Mouse (Mus musculus): Measurements from ENCODE around the gene Glt28d2.

Glt28d2 gene

DNA sequence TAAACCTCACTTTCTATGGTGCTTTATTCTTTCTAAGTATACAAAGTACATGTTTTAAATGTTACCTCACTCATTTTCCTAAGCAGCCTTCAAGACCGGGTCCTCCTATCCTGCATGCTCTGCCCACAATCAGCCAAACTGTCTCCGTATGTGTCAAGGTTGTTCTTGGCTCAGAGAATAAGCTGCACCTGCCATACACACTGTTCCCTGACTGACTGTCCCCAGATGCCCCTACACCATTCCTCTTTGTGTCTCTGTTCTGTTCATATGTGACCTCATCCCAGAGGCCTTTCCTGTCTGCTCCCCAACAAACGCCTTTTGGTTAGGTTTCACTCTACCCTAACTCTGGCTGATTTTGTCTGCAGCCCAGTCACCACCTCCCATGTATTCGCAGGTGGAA lies 60.0 kb downstream of the Glt28d2 start:
- no peak for DNase-seq (ENCODE audit: low spot score)

DNA sequence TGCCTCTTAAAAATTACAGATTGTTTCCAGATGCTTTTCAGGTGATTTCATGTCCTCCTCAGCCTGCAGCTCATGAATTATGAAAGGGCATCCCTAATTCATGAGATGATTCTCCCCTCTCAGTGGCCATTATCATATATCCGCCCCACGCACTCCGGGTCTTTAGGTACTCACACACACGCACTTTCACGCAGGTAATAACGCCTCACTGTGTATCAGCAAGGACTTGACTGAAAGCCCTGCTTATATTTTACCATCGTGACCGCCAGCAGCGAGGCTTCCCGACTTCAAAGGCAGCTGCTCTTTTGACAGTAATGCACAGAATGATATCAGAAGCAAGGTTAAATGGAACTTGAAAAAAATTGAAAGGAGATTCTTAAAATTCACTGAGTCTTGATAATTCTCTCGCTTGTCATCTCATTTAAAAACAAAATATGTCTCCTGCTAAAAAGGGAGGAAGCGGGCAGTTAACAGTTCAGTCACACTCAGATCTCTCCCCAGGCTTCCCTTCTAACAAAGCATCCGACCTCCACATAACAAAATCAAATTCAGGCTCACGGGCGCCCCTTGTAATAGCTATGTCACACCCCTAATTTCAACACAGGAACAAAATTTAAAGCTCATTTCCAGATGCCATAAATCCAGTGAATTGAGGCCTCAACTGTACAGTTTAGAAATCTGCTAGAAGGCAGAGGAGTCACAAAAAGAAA lies 66.3 kb downstream of the Glt28d2 start:
- no peak for DNase-seq (ENCODE audit: low spot score)

Measured in left cerebral cortex, adult 11 months (tissue).